Mouse (Mus musculus): ENCODE results near the gene Nlrp4b. TPM values are rescaled to one million over a fixed set of nuclear protein-coding genes. Genes with fewer than 3 reads are reported as not detected.
"Not testable (repeated sequence)": the region's sequence is repeated elsewhere in the genome, so short reads cannot be mapped to it uniquely, and the experiment has no call there.

Gene Nlrp4b
- not detected in 2 replicates for polyA plus RNA-seq (2014; fragmentation: Nextera tagmentation; extraction: Ambion mirVana)

GRCm38 (mm10) chr7:10687489-10687888, at the start of gene Nlrp4b:
Gene Nlrp4b, plus strand, starts transcription at chr7:10687789.
- H3K4me1 ChIP-seq (replicated peaks; ENCODE audit: control insufficient read depth, insufficient read depth, low read length) = no peaks in the 10 kb centered on the region
- no peak within 1 kb of the TSS for H3K9ac ChIP-seq
- ATAC-seq (ENCODE audit: low FRiP score) = no peak
- H3K27ac ChIP-seq = no peak within 1 kb of the TSS
- H3K4me3 ChIP-seq (replicated peaks; ENCODE audit: low read length) = no peak within 1 kb of the TSS
- 83% methylated on average over 1 of the region's 1 CpGs for WGBS
- H3K36me3 ChIP-seq (replicated peaks; ENCODE audit: control insufficient read depth, insufficient read depth) = no peaks in the 10 kb centered on the region
- H3K4me2 ChIP-seq (replicated peaks) = no peak within 1 kb of the TSS
- no peaks in the 10 kb centered on the region for H3K27me3 ChIP-seq (ENCODE audit: control insufficient read depth, insufficient read depth, low read length)
- H3K9me3 ChIP-seq (ENCODE audit: control insufficient read depth, low read length) = peaks cover 60% of the 10 kb centered on the region
- DNase-seq (ENCODE audit: low spot score) = no peak

- no peak within 1 kb of the TSS for H3K27ac ChIP-seq
- no peaks in the 10 kb centered on the region for H3K4me1 ChIP-seq (replicated peaks; ENCODE audit: control insufficient read depth, insufficient read depth, low read length)
- no peaks in the 10 kb centered on the region for H3K36me3 ChIP-seq (replicated peaks; ENCODE audit: control insufficient read depth, insufficient read depth)
- DNase-seq (ENCODE audit: low spot score) (no peak), ATAC-seq (ENCODE audit: low FRiP score) (no peak)
- no peak within 1 kb of the TSS for H3K4me2 ChIP-seq (replicated peaks)
- H3K9ac ChIP-seq = no peak within 1 kb of the TSS
- H3K27me3 ChIP-seq (ENCODE audit: control insufficient read depth, insufficient read depth, low read length) = no peaks in the 10 kb centered on the region
- H3K4me3 ChIP-seq (replicated peaks; ENCODE audit: low read length) = no peak within 1 kb of the TSS
- peaks cover 33% of the 10 kb centered on the region for H3K9me3 ChIP-seq (ENCODE audit: control insufficient read depth, low read length)
Measured at GRCm38 (mm10) chr7:10754264-10754663, 66.7 kb downstream of the Nlrp4b start, which contains the start of gene Vmn1r71. Gene Vmn1r71, minus strand, starts transcription at chr7:10754364.

- not testable (repeated sequence) for H3K9ac ChIP-seq; ATAC-seq (ENCODE audit: low FRiP score); H3K4me1 ChIP-seq (replicated peaks; ENCODE audit: control insufficient read depth, insufficient read depth, low read length); H3K27ac ChIP-seq; DNase-seq (ENCODE audit: low spot score); H3K4me3 ChIP-seq (replicated peaks; ENCODE audit: low read length); H3K36me3 ChIP-seq (replicated peaks; ENCODE audit: control insufficient read depth, insufficient read depth); H3K27me3 ChIP-seq (ENCODE audit: control insufficient read depth, insufficient read depth, low read length); H3K4me2 ChIP-seq (replicated peaks)
- peaks cover 26% of the 10 kb centered on the region for H3K9me3 ChIP-seq (ENCODE audit: control insufficient read depth, low read length)
Measured at GRCm38 (mm10) chr7:10757551-10757950, 70.0 kb downstream of the Nlrp4b start.

Other genes with a start within 250 kb of the Nlrp4b start
- gene Vmn1r67, start 244.5 kb upstream of the Nlrp4b start, polyA plus RNA-seq (2014; fragmentation: Nextera tagmentation; extraction: Ambion mirVana) = not detected in 2 replicates
- gene Zik1, start 192.4 kb upstream of the Nlrp4b start, polyA plus RNA-seq (2014; fragmentation: Nextera tagmentation; extraction: Ambion mirVana) = 38.7 and 46.1 TPM in 2 replicates
- not detected in 2 replicates for gene Vmn1r68, start 129.3 kb upstream of the Nlrp4b start, polyA plus RNA-seq (2014; fragmentation: Nextera tagmentation; extraction: Ambion mirVana)
- not detected in 2 replicates for gene Vmn1r69, start 74.1 kb upstream of the Nlrp4b start, polyA plus RNA-seq (2014; fragmentation: Nextera tagmentation; extraction: Ambion mirVana)
- gene Vmn1r70, start 56.3 kb upstream of the Nlrp4b start, polyA plus RNA-seq (2014; fragmentation: Nextera tagmentation; extraction: Ambion mirVana) = not detected in 2 replicates
- not detected in 2 replicates for gene Vmn1r71, start 66.6 kb downstream of the Nlrp4b start, polyA plus RNA-seq (2014; fragmentation: Nextera tagmentation; extraction: Ambion mirVana)
- not detected in 2 replicates for gene Zscan4b, start 217.3 kb downstream of the Nlrp4b start, polyA plus RNA-seq (2014; fragmentation: Nextera tagmentation; extraction: Ambion mirVana)